Mouse (Mus musculus) CH12.LX (cell line): ENCODE results near the gene Eloa. TPM values are rescaled to one million over a fixed set of nuclear protein-coding genes. Genes with fewer than 3 reads are reported as not detected.
A peak's percentile ranks its signal among the peaks of the same experiment; 100 is the strongest.

Experiments used
- DNase-seq: peaks from one replicate; pipeline ENCODE4 v3.0.0-alpha.2; 2013; ENCODE audit errors: extremely low read depth
- H3K27ac ChIP-seq: 2 replicates; pipeline ENCODE4 v1.5.1; 2012; ENCODE audit warnings: low read depth, mild to moderate bottlenecking, control low read depth, moderate library complexity; ENCODE audit not compliant: insufficient read depth
- H3K27me3 ChIP-seq: replicated peaks from 2 replicates; pipeline ENCODE3; 2012; ENCODE audit warnings: inconsistent platforms
- H3K36me3 ChIP-seq, 2 experiments: replicated peaks in 1 of 2; 2 replicates each; pipeline versions ENCODE3 to v1.6.1; 2012; ENCODE audit warnings: inconsistent platforms in 1 of 2, low read length in 1 of 2, mild to moderate bottlenecking in 1 of 2, mixed read lengths in 1 of 2, moderate library complexity in 1 of 2; ENCODE audit not compliant: control insufficient read depth in 1 of 2, insufficient read depth in 1 of 2
- H3K4me1 ChIP-seq, 2 experiments: 2 replicates each; pipeline ENCODE4 v1.6.1; 2012; ENCODE audit warnings: inconsistent platforms in 1 of 2, moderate library complexity in 1 of 2; ENCODE audit not compliant: insufficient read depth in 2 of 2, control insufficient read depth in 1 of 2
- H3K4me2 ChIP-seq: 2 replicates; pipeline ENCODE4 v1.6.1; 2012; ENCODE audit warnings: low read depth, mild to moderate bottlenecking, control low read depth; ENCODE audit not compliant: poor library complexity, insufficient read depth, severe bottlenecking
- H3K4me3 ChIP-seq, 3 experiments: fragments of 150-350 bp in 1 of 3; sonication (generic) in 1 of 3; replicated peaks in 1 of 3; 2 replicates each; pipeline versions ENCODE3 to v1.5.1; 2011 to 2012; ENCODE audit warnings: low read depth in 2 of 3, low read length in 2 of 3, mild to moderate bottlenecking in 2 of 3, moderate library complexity in 2 of 3, control low read depth in 1 of 3, improper control_type of control experiment in 1 of 3, inconsistent platforms in 1 of 3, mixed read lengths in 1 of 3; ENCODE audit not compliant: poor library complexity in 1 of 3
- H3K79me2 ChIP-seq: replicated peaks from 2 replicates; pipeline ENCODE4 v1.6.1; 2012; ENCODE audit warnings: mild to moderate bottlenecking, moderate library complexity; ENCODE audit not compliant: control insufficient read depth, poor library complexity, insufficient read depth, severe bottlenecking; ENCODE audit errors: extremely low read depth
- H3K9ac ChIP-seq: 2 replicates; pipeline ENCODE4 v1.6.1; 2012; ENCODE audit warnings: low read depth, mild to moderate bottlenecking, control low read depth, moderate library complexity; ENCODE audit not compliant: insufficient read depth
- H3K9me3 ChIP-seq: replicated peaks from 2 replicates; pipeline ENCODE3; 2012; ENCODE audit warnings: low read length, inconsistent platforms, mixed read lengths
- BHLHE40 ChIP-seq: IDR thresholded peaks from 2 replicates; pipeline ENCODE4 v1.6.1; 2011; ENCODE audit warnings: mild to moderate bottlenecking, low read depth, low read length, improper control_type of control experiment
- CHD1 ChIP-seq: IDR thresholded peaks from 2 replicates; pipeline ENCODE4 v1.6.1; 2012; ENCODE audit warnings: low read depth, low read length, improper control_type of control experiment, inconsistent platforms
- CHD2 ChIP-seq: IDR thresholded peaks from 2 replicates; pipeline ENCODE4 v1.6.1; 2011; ENCODE audit warnings: low read length, improper control_type of control experiment
- CTCF ChIP-seq, 2 experiments: IDR thresholded peaks in 1 of 2; conservative IDR thresholded peaks in 1 of 2; 2 replicates each; pipeline ENCODE4 v1.5.1; 2011 to 2012; ENCODE audit warnings: low read depth in 2 of 2, low read length in 2 of 2, improper control_type of control experiment in 1 of 2, inconsistent platforms in 1 of 2, mild to moderate bottlenecking in 1 of 2, moderate library complexity in 1 of 2
- E2F4 ChIP-seq: IDR thresholded peaks from 2 replicates; pipeline ENCODE4 v1.6.1; 2011; ENCODE audit warnings: low read depth, low read length, improper control_type of control experiment; ENCODE audit not compliant: insufficient replicate concordance
- ELF1 ChIP-seq: IDR thresholded peaks from 2 replicates; pipeline ENCODE4 v1.6.1; 2014; ENCODE audit warnings: low read depth, mild to moderate bottlenecking, inconsistent platforms, low read length, improper control_type of control experiment
- EP300 ChIP-seq: IDR thresholded peaks from 2 replicates; pipeline ENCODE4 v1.6.1; 2011; ENCODE audit warnings: low read length, improper control_type of control experiment
- ETS1 ChIP-seq: conservative IDR thresholded peaks from 2 replicates; pipeline ENCODE4 v1.6.1; 2012; ENCODE audit warnings: low read depth, mild to moderate bottlenecking, inconsistent platforms, low read length, improper control_type of control experiment, moderate library complexity
- GABPA ChIP-seq: IDR thresholded peaks from 2 replicates; pipeline ENCODE4 v1.6.1; 2012; ENCODE audit warnings: low read depth, low read length, improper control_type of control experiment, inconsistent platforms; ENCODE audit not compliant: insufficient replicate concordance
- HCFC1 ChIP-seq: IDR thresholded peaks from 2 replicates; pipeline ENCODE4 v1.6.1; 2012; ENCODE audit warnings: low read depth, mild to moderate bottlenecking, inconsistent platforms, low read length, improper control_type of control experiment
- IRF4 ChIP-seq: IDR thresholded peaks from 2 replicates; pipeline ENCODE4 v1.6.1; 2014; ENCODE audit warnings: low read depth, mild to moderate bottlenecking, inconsistent platforms, low read length, improper control_type of control experiment
- JUN ChIP-seq: IDR thresholded peaks from 2 replicates; pipeline ENCODE4 v1.6.1; 2011; ENCODE audit warnings: low read depth, mild to moderate bottlenecking, low read length, improper control_type of control experiment, moderate library complexity; ENCODE audit not compliant: insufficient read depth
- JUND ChIP-seq: conservative IDR thresholded peaks from 2 replicates; pipeline ENCODE4 v1.6.1; 2011; ENCODE audit warnings: low read depth, low read length, improper control_type of control experiment
- KAT2A ChIP-seq: IDR thresholded peaks from 2 replicates; pipeline ENCODE4 v1.6.1; 2012; ENCODE audit warnings: low read length, improper control_type of control experiment, inconsistent platforms; ENCODE audit not compliant: insufficient replicate concordance
- MAFK ChIP-seq: IDR thresholded peaks from 2 replicates; pipeline ENCODE4 v1.6.1; 2011; ENCODE audit warnings: low read length, improper control_type of control experiment; ENCODE audit not compliant: insufficient replicate concordance
- MAX ChIP-seq: IDR thresholded peaks from 2 replicates; pipeline ENCODE4 v1.6.1; 2011; ENCODE audit warnings: low read length, improper control_type of control experiment
- MAZ ChIP-seq: IDR thresholded peaks from 2 replicates; pipeline ENCODE4 v1.6.1; 2012; ENCODE audit warnings: low read depth, mild to moderate bottlenecking, inconsistent platforms, low read length, improper control_type of control experiment, moderate library complexity
- MEF2A ChIP-seq: IDR thresholded peaks from 2 replicates; pipeline ENCODE4 v1.6.1; 2014; ENCODE audit warnings: low read depth, mild to moderate bottlenecking, inconsistent platforms, low read length, improper control_type of control experiment, borderline replicate concordance
- MXI1 ChIP-seq: IDR thresholded peaks from 2 replicates; pipeline ENCODE4 v1.6.1; 2011; ENCODE audit warnings: mild to moderate bottlenecking, low read depth, low read length, improper control_type of control experiment
- MYC ChIP-seq: IDR thresholded peaks from 2 replicates; pipeline ENCODE4 v1.6.1; 2011; ENCODE audit warnings: low read depth, mild to moderate bottlenecking, improper control_type of control experiment, low read length
- NELFE ChIP-seq: IDR thresholded peaks from 2 replicates; pipeline ENCODE4 v1.6.1; 2011; ENCODE audit warnings: low read depth, low read length, improper control_type of control experiment
- NRF1 ChIP-seq: IDR thresholded peaks from 2 replicates; pipeline ENCODE4 v1.6.1; 2014; ENCODE audit warnings: low read depth, mild to moderate bottlenecking, inconsistent platforms, low read length, improper control_type of control experiment, moderate library complexity
- PAX5 ChIP-seq: IDR thresholded peaks from 2 replicates; pipeline ENCODE4 v1.6.1; 2012; ENCODE audit warnings: low read length, inconsistent platforms, mixed read lengths
- POLR2A ChIP-seq: IDR thresholded peaks from 2 replicates; pipeline ENCODE4 v1.6.1; 2011; ENCODE audit warnings: low read depth, mild to moderate bottlenecking, improper control_type of control experiment, low read length
- POLR2AphosphoS2 ChIP-seq: IDR thresholded peaks from 2 replicates; pipeline ENCODE4 v1.6.1; 2011; ENCODE audit warnings: low read depth, low read length, improper control_type of control experiment
- RAD21 ChIP-seq: IDR thresholded peaks from 2 replicates; pipeline ENCODE4 v1.6.1; 2011; ENCODE audit warnings: low read depth, mild to moderate bottlenecking, low read length, improper control_type of control experiment, moderate library complexity
- RCOR1 ChIP-seq: conservative IDR thresholded peaks from 2 replicates; pipeline ENCODE4 v1.6.1; 2012; ENCODE audit warnings: low read depth, mild to moderate bottlenecking, inconsistent platforms, low read length, improper control_type of control experiment
- SIN3A ChIP-seq: IDR thresholded peaks from 2 replicates; pipeline ENCODE4 v1.6.1; 2012; ENCODE audit warnings: low read length, improper control_type of control experiment, inconsistent platforms
- SMC3 ChIP-seq: IDR thresholded peaks from 2 replicates; pipeline ENCODE4 v1.6.1; 2011; ENCODE audit warnings: low read depth, low read length, improper control_type of control experiment
- TBP ChIP-seq: conservative IDR thresholded peaks from 2 replicates; pipeline ENCODE4 v1.6.1; 2011; ENCODE audit warnings: low read depth, low read length, improper control_type of control experiment
- TCF12 ChIP-seq: IDR thresholded peaks from 2 replicates; pipeline ENCODE4 v1.6.1; 2014; ENCODE audit warnings: low read depth, mild to moderate bottlenecking, inconsistent platforms, low read length, improper control_type of control experiment
- UBTF ChIP-seq: IDR thresholded peaks from 2 replicates; pipeline ENCODE4 v1.6.1; 2012; ENCODE audit warnings: low read depth, mild to moderate bottlenecking, inconsistent platforms, low read length, improper control_type of control experiment, moderate library complexity
- USF1 ChIP-seq: IDR thresholded peaks from 2 replicates; pipeline ENCODE4 v1.6.1; 2014; ENCODE audit warnings: low read depth, mild to moderate bottlenecking, inconsistent platforms, low read length, improper control_type of control experiment
- USF2 ChIP-seq: conservative IDR thresholded peaks from 2 replicates; pipeline ENCODE4 v1.6.1; 2011; ENCODE audit warnings: low read depth, low read length, improper control_type of control experiment
- ZC3H11A ChIP-seq: IDR thresholded peaks from 2 replicates; pipeline ENCODE4 v1.6.1; 2012; ENCODE audit warnings: low read depth, mild to moderate bottlenecking, inconsistent platforms, low read length, improper control_type of control experiment
- ZKSCAN1 ChIP-seq: IDR thresholded peaks from 2 replicates; pipeline ENCODE4 v1.6.1; 2012; ENCODE audit warnings: low read depth, inconsistent platforms, low read length, improper control_type of control experiment, borderline replicate concordance
- ZMIZ1 ChIP-seq: IDR thresholded peaks from 2 replicates; pipeline ENCODE4 v1.6.1; 2012; ENCODE audit warnings: low read depth, mild to moderate bottlenecking, inconsistent platforms, low read length, improper control_type of control experiment
- ZNF384 ChIP-seq: IDR thresholded peaks from 2 replicates; pipeline ENCODE4 v1.6.1; 2012; ENCODE audit warnings: low read depth, low read length, improper control_type of control experiment, inconsistent platforms
- dilution Hi-C: fragments of 300-500 bp; cut with MboI; formaldehyde crosslinking; loops from 2 replicates; pipeline ENCODE4 v1.14.3; 2020; ENCODE audit warnings: low sequenced_read_pairs; ENCODE audit not compliant: extremely low pct_unique_long_range_greater_than_20kb, extremely low pct_ligation_motif_present
- in situ Hi-C: fragments of 300-500 bp; cut with MboI; formaldehyde crosslinking; loops from 3 replicates; pipeline ENCODE4 v1.14.3; 2019; ENCODE audit warnings: low sequenced_read_pairs, low pct_ligation_motif_present, low pct_unique_long_range_greater_than_20kb, mixed read lengths
- polyA plus RNA-seq: library from polyadenylated mRNA; unstranded; fragments of >175 nt; gene quantifications from 2 replicates; pipeline ENCODE4 v1.2.1, GENCODE M21; 2012; ENCODE audit warnings: low read depth; ENCODE audit not compliant: insufficient read length
- total RNA-seq, 2 experiments: library from RNA; depleted of rRNA; stranded (reverse); fragments of 300-350 nt in 1 of 2; fragments of >200 nt in 1 of 2; gene quantifications; 2 replicates each; pipeline ENCODE4 v1.2.3; 2012 to 2014

Gene Eloa
- total and polyA plus RNA-seq, 3 experiments: 45.8 to 66.2 (median 66.0) TPM

DNA sequence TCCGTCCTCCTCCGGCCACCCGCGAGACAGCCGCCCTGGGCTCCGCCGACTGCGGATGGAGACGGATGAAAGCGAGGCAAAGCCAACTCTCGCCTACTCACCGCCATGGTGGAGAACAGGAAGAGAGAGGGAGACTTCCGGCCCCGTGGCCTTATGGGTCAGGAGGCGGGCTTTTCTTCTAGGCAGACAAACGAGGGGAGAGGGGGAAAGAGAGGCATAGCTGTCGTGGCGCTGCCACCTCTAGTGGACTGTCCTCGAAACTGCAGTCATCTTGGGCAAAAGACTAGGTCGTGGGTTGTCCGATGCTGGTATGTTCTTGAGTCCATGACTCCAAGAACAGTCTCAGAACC lies 31.7 kb upstream of the Eloa start, which contains the start of gene Rpl11:
Rpl11 (minus strand) TSS at position 182 of the 350 bp plus-strand sequence.
- Histone ChIP-seq H3K9ac (peak within 1 kb of the TSS; percentile 94), H3K4me3 (peak within 1 kb of the TSS; percentile 91 to 100 (median 93)), H3K27ac (peak within 1 kb of the TSS; percentile 69), H3K36me3 (peaks cover 39 to 42% of the 10 kb centered on the region in 2 experiments), H3K79me2 (peaks cover 36% of the 10 kb centered on the region), H3K9me3 (no peaks in the 10 kb centered on the region), H3K4me1 (peaks cover 15 to 37% of the 10 kb centered on the region in 2 experiments), H3K27me3 (peaks cover 3% of the 10 kb centered on the region), H3K4me2 (peak within 1 kb of the TSS; percentile 98; the same call in 1 of the 2 replicates)
- peak; percentile 94 for TF ChIP-seq POLR2A
- TF ChIP-seq ELF1: peak; percentile 91
- peak; percentile 47; the same call in 1 of the 2 replicates for TF ChIP-seq SIN3A
- peak; percentile 75; the same call in 1 of the 2 replicates for TF ChIP-seq MAZ
- TF ChIP-seq MYC: peak; percentile 91
- TF ChIP-seq CHD2: no peak; the same call in 1 of the 2 replicates
- peak; percentile 74; the same call in 1 of the 2 replicates for TF ChIP-seq MEF2A
- TF ChIP-seq EP300: no peak
- TF ChIP-seq RCOR1: no peak
- no peak for TF ChIP-seq ZNF384
- TF ChIP-seq NELFE: peak; percentile 92
- peak; percentile 91 for TF ChIP-seq POLR2AphosphoS2
- no peak for TF ChIP-seq MAFK
- TF ChIP-seq CTCF (conservative IDR thresholded peaks at IDR 0.05 in 1 of 2, IDR thresholded peaks at IDR 0.05 in 1 of 2; ENCODE audit: low read depth in 2 of 2, low read length in 2 of 2): peak; percentile 89 to 91
- TF ChIP-seq NRF1: peak; percentile 47; the same call in 1 of the 2 replicates
- TF ChIP-seq USF1: peak; percentile 56
- TF ChIP-seq ETS1: no peak
- peak; percentile 80 for TF ChIP-seq SMC3
- TF ChIP-seq GABPA: no peak; the same call in 1 of the 2 replicates
- TF ChIP-seq UBTF: 0 out of 2 replicates have a peak, but pooled peaks have one; percentile 46
- TF ChIP-seq ZC3H11A: no peak
- peak; percentile 95 for TF ChIP-seq TBP
- TF ChIP-seq KAT2A: peak; percentile 94
- no peak for TF ChIP-seq ZKSCAN1
- peak; percentile 87 for TF ChIP-seq MAX
- TF ChIP-seq TCF12: peak; percentile 98
- TF ChIP-seq CHD1: no peak
- TF ChIP-seq E2F4: peak; percentile 88; the same call in 1 of the 2 replicates
- 0 out of 2 replicates have a peak, but pooled peaks have one; percentile 3 for TF ChIP-seq USF2
- TF ChIP-seq ZMIZ1: peak; percentile 88
- peak; percentile 75; the same call in 1 of the 2 replicates for TF ChIP-seq MXI1
- TF ChIP-seq BHLHE40: peak; percentile 24; the same call in 1 of the 2 replicates
- peak; percentile 21; the same call in 1 of the 2 replicates for TF ChIP-seq JUN
- peak; percentile 87 for TF ChIP-seq HCFC1
- no peak for TF ChIP-seq PAX5
- peak; percentile 50; the same call in 1 of the 2 replicates for TF ChIP-seq JUND
- TF ChIP-seq RAD21: peak; percentile 76
- peak; percentile 61; the same call in 1 of the 2 replicates for TF ChIP-seq IRF4
- peak; percentile 96 for DNase-seq
- dilution Hi-C loops: no loop called here
- in situ Hi-C loops: loop anchor here (5.0 kb wide), 2 partner anchors 76 to 156 kb away; partner anchors contain the start of gene Cnr2
